Mouse (Mus musculus) neural tube, embryonic 14.5 days (tissue): ENCODE measurements at regions not wholly inside any gene's neighbourhood (a gene's known extent, or its start where the extent isn't known, plus 50 kb on each side); places are given as distances from the start of the nearest gene placed in this dataset.

ENCODE experiments used
- ATAC-seq: fragments of 200-750 bp; cut with Nextera tagmentation; 2 replicates; pipeline ENCODE4 v1.8.0; 2017; ENCODE audit warnings: low read depth, mild to moderate bottlenecking, moderate TSS enrichment, moderate library complexity
- H3K27ac ChIP-seq: fragments of 300-500 bp; sonication (generic); 2 replicates; pipeline ENCODE4 v1.5.1; 2014; ENCODE audit warnings: low read depth, mild to moderate bottlenecking, control low read depth, low read length, moderate library complexity, mixed read lengths
- H3K27me3 ChIP-seq: fragments of 300-500 bp; sonication (generic); 2 replicates; pipeline ENCODE4 v1.6.1; 2014; ENCODE audit warnings: low read length; ENCODE audit not compliant: control insufficient read depth, insufficient read depth
- H3K36me3 ChIP-seq: fragments of 300-500 bp; sonication (generic); 2 replicates; pipeline ENCODE4 v1.6.1; 2014; ENCODE audit warnings: low read length, mixed read lengths; ENCODE audit not compliant: control insufficient read depth, insufficient read depth
- H3K4me1 ChIP-seq: fragments of 300-500 bp; sonication (generic); 2 replicates; pipeline ENCODE4 v1.6.1; 2014; ENCODE audit warnings: low read length; ENCODE audit not compliant: control insufficient read depth, insufficient read depth
- H3K4me2 ChIP-seq: fragments of 300-500 bp; sonication (generic); 2 replicates; pipeline ENCODE4 v1.6.1; 2014; ENCODE audit warnings: mild to moderate bottlenecking, low read depth, low read length, control low read depth
- H3K4me3 ChIP-seq: fragments of 300-500 bp; sonication (generic); 2 replicates; pipeline ENCODE4 v1.5.1; 2014; ENCODE audit warnings: low read depth, low read length, control low read depth, mixed read lengths
- H3K9ac ChIP-seq: fragments of 300-500 bp; sonication (generic); replicated peaks from 2 replicates; pipeline ENCODE4 v1.6.1; 2014; ENCODE audit warnings: low read depth, mild to moderate bottlenecking, control low read depth, low read length, mixed read lengths
- H3K9me3 ChIP-seq: fragments of 300-500 bp; sonication (generic); 2 replicates; pipeline ENCODE4 v1.6.1; 2016; ENCODE audit warnings: low read length; ENCODE audit not compliant: control insufficient read depth
- WGBS: fragments of 180-500 bp; shearing (Covaris S2); extraction: QIAGEN DNeasy Blood & Tissue Kit; methylation state at CpG from one replicate; pipeline ENCODE4 v1.1.7; 2014; 5-methylcytosine and 5-hydroxymethylcytosine counted together

DNA sequence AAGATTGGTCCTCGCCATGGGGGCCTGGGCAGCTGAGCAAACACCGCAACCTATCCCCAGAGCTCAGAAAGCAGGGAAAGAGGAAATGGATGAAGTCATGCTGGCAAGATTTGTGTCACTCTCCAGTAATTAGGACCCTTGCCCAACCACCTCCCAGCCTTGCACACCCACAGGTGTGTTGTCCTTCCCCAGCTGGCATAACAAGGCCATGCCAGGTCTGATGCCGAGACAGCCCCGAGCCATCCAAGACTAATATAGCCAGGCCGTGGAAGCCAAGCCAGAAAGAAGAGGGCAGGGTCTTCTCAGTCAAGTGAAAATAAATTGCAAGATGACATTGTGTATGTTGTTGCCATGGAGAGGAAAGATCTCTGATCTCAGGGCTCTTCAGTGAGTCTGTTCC lies 164.3 kb downstream of the Snx19 start:
- ATAC-seq = no peak
- no peak overlapping the region for H3K27ac ChIP-seq
- H3K4me1 ChIP-seq = no peaks in the 10 kb centered on the region
- no peak overlapping the region for H3K4me2 ChIP-seq
- H3K27me3 ChIP-seq = no peaks in the 10 kb centered on the region
- no peaks in the 10 kb centered on the region for H3K9me3 ChIP-seq
- H3K36me3 ChIP-seq = no peaks in the 10 kb centered on the region
- 86% methylated on average over 5 of the region's 5 CpGs for WGBS
- no peak overlapping the region for H3K9ac ChIP-seq
- H3K4me3 ChIP-seq = no peak overlapping the region

DNA sequence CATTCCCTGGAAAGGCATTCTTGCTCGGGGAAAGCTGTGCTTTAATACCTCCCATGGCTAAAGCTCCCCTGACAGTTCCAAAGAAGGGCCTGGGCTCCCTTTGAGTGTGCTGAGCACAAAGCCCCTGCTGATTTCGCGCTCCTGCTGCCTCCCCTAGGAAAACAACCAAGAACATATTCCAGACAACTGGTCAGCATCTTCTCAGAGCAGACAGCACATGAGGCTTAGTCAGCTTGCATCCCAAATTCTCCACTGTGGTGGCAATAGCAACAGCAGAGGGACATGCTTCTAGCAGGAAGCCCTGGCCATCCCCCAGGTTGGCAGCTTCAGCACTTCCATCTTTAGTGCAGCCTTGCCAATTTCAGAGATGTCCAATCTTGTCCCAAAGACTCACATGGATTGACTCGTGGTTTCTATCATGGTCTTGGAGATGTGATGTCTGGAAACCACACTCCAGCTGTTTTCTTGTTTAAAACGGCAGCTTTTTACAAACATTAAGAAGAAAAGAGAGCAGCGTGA lies 163.8 kb downstream of the Snx19 start:
- WGBS = 62% methylated on average over 6 of the region's 6 CpGs
- H3K9ac ChIP-seq = no peak overlapping the region
- no peak overlapping the region for H3K4me2 ChIP-seq
- H3K27me3 ChIP-seq = no peaks in the 10 kb centered on the region
- no peaks in the 10 kb centered on the region for H3K9me3 ChIP-seq
- no peaks in the 10 kb centered on the region for H3K4me1 ChIP-seq
- no peak for ATAC-seq
- H3K27ac ChIP-seq = no peak overlapping the region
- H3K4me3 ChIP-seq = no peak overlapping the region
- no peaks in the 10 kb centered on the region for H3K36me3 ChIP-seq

DNA sequence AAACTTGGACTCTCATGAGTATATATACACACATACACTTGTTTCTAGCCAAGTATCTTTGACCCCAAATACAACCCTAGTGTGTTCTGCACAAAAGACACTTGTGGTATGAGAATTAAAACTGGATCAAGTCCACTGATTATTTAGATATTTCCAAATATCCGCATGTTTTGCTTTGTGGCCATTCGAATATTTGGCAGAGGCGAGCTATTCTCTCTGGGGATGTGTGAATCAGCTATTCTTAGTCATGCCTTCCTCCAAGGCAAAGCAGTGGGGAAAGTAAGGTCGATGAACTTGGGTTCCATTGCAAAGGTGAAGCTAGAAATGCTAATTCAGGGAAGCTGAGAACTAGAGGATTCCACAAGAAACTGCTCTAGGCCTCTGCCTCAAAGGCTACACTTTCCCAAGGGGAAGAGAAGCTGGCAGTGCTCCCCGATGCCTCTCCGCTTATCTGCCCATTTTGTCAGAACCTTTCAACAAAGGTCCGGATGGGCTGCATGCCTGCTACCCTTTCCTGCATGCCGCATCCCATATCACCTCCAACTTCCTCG lies 154.4 kb downstream of the Snx19 start:
- ATAC-seq = no peak
- Histone ChIP-seq H3K4me1 (no peaks in the 10 kb centered on the region), H3K36me3 (no peaks in the 10 kb centered on the region), H3K9me3 (no peaks in the 10 kb centered on the region), H3K27ac (no peak overlapping the region), H3K4me3 (no peak overlapping the region), H3K9ac (no peak overlapping the region), H3K4me2 (no peak overlapping the region), H3K27me3 (no peaks in the 10 kb centered on the region)
- WGBS = 92% methylated on average over 9 of the region's 9 CpGs

DNA sequence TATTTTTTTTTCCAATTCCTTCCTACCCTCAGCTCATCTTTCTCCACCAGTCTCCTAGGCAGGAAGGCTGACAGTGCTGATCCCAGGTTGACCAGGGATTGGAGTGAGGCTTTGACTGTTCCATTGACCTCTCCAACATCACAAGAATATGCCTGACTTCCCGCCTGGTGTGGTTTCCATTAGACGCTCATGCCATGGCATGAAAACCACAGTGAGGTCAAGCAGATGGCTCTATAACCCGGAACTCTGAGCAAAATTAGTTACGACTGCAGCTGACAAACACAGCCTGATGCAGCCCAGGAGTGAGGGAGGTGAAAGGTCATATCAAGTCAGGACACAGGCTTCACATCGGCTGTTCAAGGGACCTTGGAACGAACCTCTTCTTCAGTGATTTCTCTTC lies 153.6 kb downstream of the Snx19 start:
- Histone ChIP-seq H3K9me3 (no peaks in the 10 kb centered on the region), H3K9ac (no peak overlapping the region), H3K4me1 (no peaks in the 10 kb centered on the region), H3K36me3 (no peaks in the 10 kb centered on the region), H3K27ac (no peak overlapping the region), H3K27me3 (no peaks in the 10 kb centered on the region), H3K4me3 (no peak overlapping the region), H3K4me2 (no peak overlapping the region)
- no peak for ATAC-seq
- WGBS = 86% methylated on average over 6 of the region's 6 CpGs

DNA sequence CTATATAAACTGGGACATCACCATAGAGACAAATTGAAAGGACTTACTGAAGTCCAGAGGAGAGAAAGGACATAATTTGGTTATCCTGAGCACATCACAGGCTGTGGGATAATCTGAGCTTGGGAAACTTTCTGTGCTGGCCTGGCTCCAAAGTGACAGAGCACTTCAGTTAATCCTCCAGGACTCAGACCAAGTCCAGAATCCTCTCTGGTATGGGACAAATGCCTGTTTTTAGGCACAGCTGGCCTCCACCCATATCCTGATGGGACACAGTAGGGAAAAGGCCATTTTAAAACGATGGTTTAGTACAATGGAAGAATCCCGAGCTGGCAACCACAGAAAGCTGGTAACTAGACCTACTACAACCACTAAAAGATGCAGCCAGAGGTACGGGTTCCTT lies 151.3 kb downstream of the Snx19 start:
- 83% methylated on average over 3 of the region's 3 CpGs for WGBS
- no peaks in the 10 kb centered on the region for H3K4me1 ChIP-seq
- H3K9ac ChIP-seq = no peak overlapping the region
- H3K9me3 ChIP-seq = no peaks in the 10 kb centered on the region
- H3K4me2 ChIP-seq = no peak overlapping the region
- no peaks in the 10 kb centered on the region for H3K36me3 ChIP-seq
- no peak for ATAC-seq
- no peak overlapping the region for H3K27ac ChIP-seq
- no peaks in the 10 kb centered on the region for H3K27me3 ChIP-seq
- no peak overlapping the region for H3K4me3 ChIP-seq

DNA sequence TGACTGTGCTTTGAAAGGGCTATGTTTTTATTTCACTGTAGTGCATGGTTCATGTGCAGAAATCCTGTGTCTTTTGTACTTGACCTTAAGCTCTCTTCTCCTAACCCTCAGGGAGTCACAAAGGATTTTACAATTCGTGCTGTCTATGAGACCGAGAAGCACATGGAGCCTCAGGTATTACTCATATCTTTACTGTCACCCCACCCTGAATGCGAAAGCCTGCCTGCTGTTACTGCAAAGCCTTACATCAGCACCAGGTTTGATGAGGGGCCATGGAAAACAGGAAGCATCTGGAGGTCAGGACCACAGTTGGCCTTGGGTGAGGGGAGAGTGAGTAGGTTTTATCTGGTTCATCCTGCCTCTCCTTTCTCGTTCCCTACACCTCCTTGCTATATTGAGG lies 150.3 kb downstream of the Snx19 start:
- Histone ChIP-seq H3K9ac (no peak overlapping the region), H3K27ac (no peak overlapping the region), H3K4me2 (no peak overlapping the region), H3K9me3 (no peaks in the 10 kb centered on the region), H3K4me3 (no peak overlapping the region), H3K4me1 (no peaks in the 10 kb centered on the region), H3K27me3 (no peaks in the 10 kb centered on the region), H3K36me3 (no peaks in the 10 kb centered on the region)
- ATAC-seq = no peak
- 80% methylated on average over 4 of the region's 4 CpGs for WGBS

DNA sequence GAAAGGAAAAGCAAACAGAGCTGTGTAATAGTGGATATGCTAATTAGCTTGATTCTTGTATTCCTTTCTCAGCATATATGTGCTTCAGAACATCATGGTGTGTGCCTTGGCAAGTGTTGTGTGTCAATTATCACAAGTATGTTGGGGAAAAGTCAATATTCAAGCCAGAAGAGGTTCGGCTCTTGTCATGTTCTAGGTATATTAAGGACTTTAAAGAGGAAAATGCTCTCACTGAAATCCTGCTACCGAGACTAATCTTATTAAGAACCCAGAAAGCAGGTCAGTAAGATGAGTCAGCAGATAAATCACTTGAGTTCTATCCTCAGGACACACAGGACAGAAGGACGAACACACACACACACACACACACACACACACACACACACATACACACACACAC lies 148.6 kb downstream of the Snx19 start:
- H3K4me1 ChIP-seq = no peaks in the 10 kb centered on the region
- WGBS = 70% methylated on average over 3 of the region's 3 CpGs
- no peaks in the 10 kb centered on the region for H3K9me3 ChIP-seq
- no peak overlapping the region for H3K4me2 ChIP-seq
- no peak overlapping the region for H3K4me3 ChIP-seq
- ATAC-seq = no peak
- no peaks in the 10 kb centered on the region for H3K36me3 ChIP-seq
- H3K27ac ChIP-seq = no peak overlapping the region
- no peaks in the 10 kb centered on the region for H3K27me3 ChIP-seq
- no peak overlapping the region for H3K9ac ChIP-seq

DNA sequence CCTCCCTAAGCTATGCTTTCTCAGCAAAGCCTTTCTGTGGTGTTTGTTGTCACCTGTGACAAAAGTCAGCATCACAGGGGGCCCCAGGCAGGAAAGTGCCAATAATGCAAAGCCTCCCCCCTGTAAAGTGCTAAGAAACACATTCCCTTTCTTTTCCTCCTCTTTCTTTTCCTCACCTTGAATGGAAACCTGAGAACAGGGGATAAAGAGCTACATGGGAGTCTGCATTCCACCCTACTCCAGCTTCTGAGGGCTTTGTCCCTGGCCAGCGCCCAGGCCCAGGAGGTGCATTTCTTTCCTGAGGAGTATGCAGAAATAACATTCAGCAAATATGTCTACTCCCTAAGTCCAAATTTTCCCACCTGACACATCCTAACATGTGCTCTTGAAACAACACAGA lies 146.4 kb downstream of the Snx19 start:
- no peaks in the 10 kb centered on the region for H3K27me3 ChIP-seq
- H3K9ac ChIP-seq = no peak overlapping the region
- no peaks in the 10 kb centered on the region for H3K9me3 ChIP-seq
- WGBS = 47% methylated on average over 1 of the region's 1 CpGs
- H3K36me3 ChIP-seq = no peaks in the 10 kb centered on the region
- no peak overlapping the region for H3K4me2 ChIP-seq
- no peaks in the 10 kb centered on the region for H3K4me1 ChIP-seq
- no peak overlapping the region for H3K27ac ChIP-seq
- no peak for ATAC-seq
- H3K4me3 ChIP-seq = no peak overlapping the region

DNA sequence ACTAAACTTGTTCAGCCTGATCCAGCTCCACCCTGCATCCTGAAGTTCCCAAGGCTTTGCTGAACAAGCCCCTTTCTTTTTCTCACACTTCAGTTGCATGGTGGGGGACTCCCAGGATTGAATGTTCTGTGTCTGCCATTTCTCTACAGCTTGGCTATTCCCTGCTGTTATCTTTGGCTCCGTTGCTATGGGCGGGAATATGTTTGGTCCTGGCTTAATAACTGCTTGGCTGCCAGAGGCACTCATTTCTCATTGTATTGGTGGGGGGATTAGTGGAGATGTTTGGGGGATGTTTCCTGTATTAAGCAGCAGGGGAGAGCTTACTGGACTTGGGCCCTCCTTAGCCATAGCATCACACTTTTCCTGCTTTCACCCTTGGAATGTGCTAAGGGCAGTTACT lies 144.1 kb downstream of the Snx19 start:
- WGBS = 54% methylated on average over 2 of the region's 2 CpGs
- H3K9me3 ChIP-seq = no peaks in the 10 kb centered on the region
- H3K36me3 ChIP-seq = no peaks in the 10 kb centered on the region
- H3K9ac ChIP-seq = no peak overlapping the region
- H3K4me2 ChIP-seq = no peak overlapping the region
- no peak for ATAC-seq
- no peaks in the 10 kb centered on the region for H3K27me3 ChIP-seq
- no peak overlapping the region for H3K27ac ChIP-seq
- H3K4me3 ChIP-seq = no peak overlapping the region
- H3K4me1 ChIP-seq = no peaks in the 10 kb centered on the region
